Mouse (Mus musculus): Measurements from ENCODE around the gene Nphs1.

Nphs1 gene

GRCm38 (mm10) chr7:30436879-30437278 is 21.2 kb upstream of the Nphs1 start:
- in situ Hi-C loops (cut with MboI; ENCODE audit: unreplicated experiment in 2 of 2): loop anchor here (5.0 to 10.0 kb wide), 2 partner anchors 35 to 62 kb away; no protein-coding TSS in a partner anchor

GRCm38 (mm10) chr7:30439734-30440133 is 18.4 kb upstream of the Nphs1 start:
- in situ Hi-C loops (cut with MboI; ENCODE audit: unreplicated experiment in 2 of 2): loop anchor here (5.0 to 10.0 kb wide), 4 partner anchors 33 to 65 kb away; partner anchors contain the start of gene Prodh2 (in 1 of the 2)

- in situ Hi-C loops (cut with MboI; ENCODE audit: unreplicated experiment in 2 of 2): loop anchor here (5.0 to 10.0 kb wide), 2 partner anchors 37 to 54 kb away; partner anchors contain the start of gene Prodh2 (in 1 of the 2)
Measured at GRCm38 (mm10) chr7:30440697-30441096, 17.4 kb upstream of the Nphs1 start.

GRCm38 (mm10) chr7:30443696-30444095 is 14.4 kb upstream of the Nphs1 start:
- in situ Hi-C loops (cut with MboI; ENCODE audit: unreplicated experiment in 2 of 2): loop anchor here (5.0 to 10.0 kb wide), 2 partner anchors 34 to 51 kb away; partner anchors contain the start of gene Prodh2 (in 1 of the 2)

- in situ Hi-C loops (cut with MboI; ENCODE audit: unreplicated experiment in 2 of 2): loop anchor here (5.0 to 10.0 kb wide), 2 partner anchors 33 to 50 kb away; partner anchors contain the start of gene Prodh2 (in 1 of the 2)
Measured at GRCm38 (mm10) chr7:30444154-30444970, 13.8 kb upstream of the Nphs1 start.

GRCm38 (mm10) chr7:30444971-30445751 is 13.0 kb upstream of the Nphs1 start, which contains the start of gene Aplp1:
TSS of gene Aplp1 (minus strand) at chr7:30445535.
- in situ Hi-C loops (cut with MboI; ENCODE audit: unreplicated experiment in 2 of 2): loop anchor here (5.0 to 10.0 kb wide), 2 partner anchors 32 to 50 kb away; partner anchors contain the start of gene Prodh2 (in 1 of the 2)

- in situ Hi-C loops (cut with MboI; ENCODE audit: unreplicated experiment in 2 of 2): no loop called here
Measured at GRCm38 (mm10) chr7:30450241-30450640, 7.9 kb upstream of the Nphs1 start.

GRCm38 (mm10) chr7:30453327-30453726 is 4.8 kb upstream of the Nphs1 start:
- in situ Hi-C loops (cut with MboI; ENCODE audit: unreplicated experiment in 2 of 2): no loop called here

GRCm38 (mm10) chr7:30453766-30454165 is 4.3 kb upstream of the Nphs1 start:
- in situ Hi-C loops (cut with MboI; ENCODE audit: unreplicated experiment in 2 of 2): no loop called here

GRCm38 (mm10) chr7:30454259-30454658 is 3.9 kb upstream of the Nphs1 start:
- in situ Hi-C loops (cut with MboI; ENCODE audit: unreplicated experiment in 2 of 2): no loop called here

- in situ Hi-C loops (cut with MboI; ENCODE audit: unreplicated experiment in 2 of 2): no loop called here
Measured at GRCm38 (mm10) chr7:30456487-30456886, 1.6 kb upstream of the Nphs1 start.

- in situ Hi-C loops (cut with MboI; ENCODE audit: unreplicated experiment in 2 of 2): no loop called here
Measured at GRCm38 (mm10) chr7:30456911-30457628, 1.0 kb upstream of the Nphs1 start.

GRCm38 (mm10) chr7:30459484-30459883 is 1.4 kb downstream of the Nphs1 start:
- in situ Hi-C loops (cut with MboI; ENCODE audit: unreplicated experiment in 2 of 2): no loop called here

- in situ Hi-C loops (cut with MboI; ENCODE audit: unreplicated experiment in 2 of 2): no loop called here
Measured at GRCm38 (mm10) chr7:30463568-30463967, 5.5 kb downstream of the Nphs1 start.

GRCm38 (mm10) chr7:30463996-30464395 is 5.9 kb downstream of the Nphs1 start:
- in situ Hi-C loops (cut with MboI; ENCODE audit: unreplicated experiment in 2 of 2): no loop called here

- in situ Hi-C loops (cut with MboI; ENCODE audit: unreplicated experiment in 2 of 2): no loop called here
Measured at GRCm38 (mm10) chr7:30464816-30465300, 6.7 kb downstream of the Nphs1 start.

GRCm38 (mm10) chr7:30472411-30472810 is 14.3 kb downstream of the Nphs1 start:
- in situ Hi-C loops (cut with MboI; ENCODE audit: unreplicated experiment in 2 of 2): loop anchor here (5.0 to 10.0 kb wide), 3 partner anchors 35 to 128 kb away; no protein-coding TSS in a partner anchor

- in situ Hi-C loops (cut with MboI; ENCODE audit: unreplicated experiment in 2 of 2): loop anchor here (5.0 to 10.0 kb wide), 4 partner anchors 33 to 130 kb away; no protein-coding TSS in a partner anchor
Measured at GRCm38 (mm10) chr7:30474999-30475398, 16.9 kb downstream of the Nphs1 start.

GRCm38 (mm10) chr7:30476136-30476535 is 18.0 kb downstream of the Nphs1 start:
- in situ Hi-C loops (cut with MboI; ENCODE audit: unreplicated experiment in 2 of 2): loop anchor here (5.0 to 10.0 kb wide), 2 partner anchors 34 to 131 kb away; no protein-coding TSS in a partner anchor

Data from v-Abl transformed pro-B cells (cell line).